Mouse (Mus musculus) mesoderm, embryonic 11.5 days (tissue): Measurements from ENCODE around the gene Col2a1.

ENCODE experiments used
- DNase-seq: peaks from one replicate; pipeline ENCODE4 v3.0.0-alpha.2; 2012; ENCODE audit warnings: low read depth, low spot score

Col2a1 gene

GRCm38 (mm10) chr15:98002991-98003821 is 1.3 kb downstream of the Col2a1 start:
- no peak for DNase-seq

GRCm38 (mm10) chr15:98002113-98002990 is 2.1 kb downstream of the Col2a1 start:
- DNase-seq: peak; percentile 80

GRCm38 (mm10) chr15:98001321-98002112 is 3.0 kb downstream of the Col2a1 start:
- DNase-seq: peak; percentile 81

GRCm38 (mm10) chr15:97999991-98000390 is 4.5 kb downstream of the Col2a1 start:
- DNase-seq: no peak

GRCm38 (mm10) chr15:97999546-97999945 is 4.9 kb downstream of the Col2a1 start:
- no peak for DNase-seq

- DNase-seq: no peak
Measured at GRCm38 (mm10) chr15:97996716-97997256, 7.7 kb downstream of the Col2a1 start.

GRCm38 (mm10) chr15:97992712-97993286 is 11.7 kb downstream of the Col2a1 start:
- DNase-seq: peak; percentile 93

- DNase-seq: no peak
Measured at GRCm38 (mm10) chr15:97992027-97992711, 12.3 kb downstream of the Col2a1 start.

- DNase-seq: no peak
Measured at GRCm38 (mm10) chr15:97991285-97991895, 13.1 kb downstream of the Col2a1 start.

GRCm38 (mm10) chr15:97990721-97991120 is 13.8 kb downstream of the Col2a1 start:
- DNase-seq: no peak

- DNase-seq: peak; percentile 94
Measured at GRCm38 (mm10) chr15:97990124-97990523, 14.4 kb downstream of the Col2a1 start.

- DNase-seq: no peak
Measured at GRCm38 (mm10) chr15:97989544-97989943, 15.0 kb downstream of the Col2a1 start.

GRCm38 (mm10) chr15:97981560-97981959 is 22.9 kb downstream of the Col2a1 start:
- DNase-seq: no peak

GRCm38 (mm10) chr15:97973248-97974005 is 31.1 kb downstream of the Col2a1 start:
- DNase-seq: no peak

GRCm38 (mm10) chr15:97972580-97972979 is 31.9 kb downstream of the Col2a1 start:
- DNase-seq: no peak

GRCm38 (mm10) chr15:97970299-97970698 is 34.2 kb downstream of the Col2a1 start:
- no peak for DNase-seq

- no peak for DNase-seq
Measured at GRCm38 (mm10) chr15:97965311-97966045, 39.0 kb downstream of the Col2a1 start.

- DNase-seq: no peak
Measured at GRCm38 (mm10) chr15:97964836-97965187, 39.7 kb downstream of the Col2a1 start.
